Mouse (Mus musculus) midbrain, postnatal 0 days (tissue): ENCODE data around the gene Gm17087. TPM values are rescaled to one million over a fixed set of nuclear protein-coding genes. Genes with fewer than 3 reads are reported as not detected.
A peak's percentile ranks its signal among the peaks of the same experiment; 100 is the strongest.

ENCODE experiments used
- ATAC-seq: fragments of 200-750 bp; cut with Nextera tagmentation; 2 replicates; pipeline ENCODE4 v1.8.0; 2017; ENCODE audit warnings: moderate number of reproducible peaks, mild to moderate bottlenecking, moderate TSS enrichment, moderate library complexity; ENCODE audit not compliant: low FRiP score
- DNase-seq: peaks from one replicate; pipeline ENCODE4 v3.0.0-alpha.2; 2015; ENCODE audit warnings: low spot score
- H3K27ac ChIP-seq: fragments of 300-500 bp; sonication (generic); 2 replicates; pipeline ENCODE4 v1.5.1; 2014; ENCODE audit warnings: low read depth, mild to moderate bottlenecking, low read length, mixed read lengths
- H3K27me3 ChIP-seq: fragments of 300-500 bp; sonication (generic); 2 replicates; pipeline ENCODE4 v1.6.1; 2014; ENCODE audit warnings: low read length, control low read depth, mixed read lengths; ENCODE audit not compliant: insufficient read depth
- H3K36me3 ChIP-seq: fragments of 300-500 bp; sonication (generic); 2 replicates; pipeline ENCODE4 v1.6.1; 2014; ENCODE audit warnings: low read length, control low read depth, mixed read lengths; ENCODE audit not compliant: insufficient read depth
- H3K4me1 ChIP-seq: fragments of 300-500 bp; sonication (generic); 2 replicates; pipeline ENCODE4 v1.6.1; 2014; ENCODE audit warnings: mild to moderate bottlenecking, control low read depth, antibody characterized with exemption, low read length, mixed read lengths; ENCODE audit not compliant: insufficient read depth
- H3K4me2 ChIP-seq: fragments of 300-500 bp; sonication (generic); 2 replicates; pipeline ENCODE4 v1.6.1; 2014; ENCODE audit warnings: low read depth, mild to moderate bottlenecking, low read length, mixed read lengths; ENCODE audit not compliant: poor library complexity, severe bottlenecking
- H3K4me3 ChIP-seq: fragments of 300-500 bp; sonication (generic); 2 replicates; pipeline ENCODE4 v1.5.1; 2014; ENCODE audit warnings: low read depth, mild to moderate bottlenecking, low read length, moderate library complexity
- H3K9ac ChIP-seq: fragments of 300-500 bp; sonication (generic); replicated peaks from 2 replicates; pipeline ENCODE4 v1.6.1; 2014; ENCODE audit warnings: mild to moderate bottlenecking, low read length, moderate library complexity, mixed read lengths; ENCODE audit not compliant: poor library complexity, severe bottlenecking
- H3K9me3 ChIP-seq: fragments of 300-500 bp; sonication (generic); 2 replicates; pipeline ENCODE4 v1.6.1; 2016; ENCODE audit warnings: low read length, control low read depth
- CTCF ChIP-seq: IDR thresholded peaks from 2 replicates; pipeline ENCODE4 v1.5.1; 2016; ENCODE audit warnings: antibody characterized with exemption, mild to moderate bottlenecking
- WGBS: fragments of 180-500 bp; shearing (Covaris S2); extraction: QIAGEN DNeasy Blood & Tissue Kit; methylation state at CpG from one replicate; pipeline ENCODE4 v1.1.7; 2014; 5-methylcytosine and 5-hydroxymethylcytosine counted together
- polyA plus RNA-seq: library from polyadenylated mRNA; unstranded; fragments of >200 nt; fragmentation: Nextera tagmentation; extraction: Ambion mirVana; gene quantifications from 2 replicates; pipeline ENCODE4 v1.2.1, GENCODE M21; 2015
- total RNA-seq: library from RNA; depleted of rRNA; stranded (reverse); fragments of >200 nt; gene quantifications from 2 replicates; pipeline ENCODE4 v1.2.3, GENCODE M21; 2014

Gm17087 gene
- total and polyA plus RNA-seq, 2 experiments from 2014 or later, result not detected

GRCm38 (mm10) chr17:8597790-8598189 lies 31.0 kb upstream of the Gm17087 start:
- WGBS, result 7% methylated on average over 7 of the region's 7 CpGs
- Histone ChIP-seq H3K4me3 (no peak overlapping the region), H3K27me3 (no peaks in the 10 kb centered on the region), H3K27ac (no peak overlapping the region), H3K36me3 (no peaks in the 10 kb centered on the region), H3K4me1 (no peaks in the 10 kb centered on the region), H3K9me3 (no peaks in the 10 kb centered on the region), H3K9ac (no peak overlapping the region), H3K4me2 (no peak overlapping the region)
- peak; percentile 98 for TF ChIP-seq CTCF
- peak; percentile 66; the same call in 1 of the 2 replicates for ATAC-seq
- DNase-seq, result peak; percentile 84

GRCm38 (mm10) chr17:8592427-8593277 lies 25.9 kb upstream of the Gm17087 start:
- WGBS, result 16% methylated on average over 22 of the region's 22 CpGs
- H3K9me3 ChIP-seq, result no peaks in the 10 kb centered on the region
- no peak overlapping the region for H3K9ac ChIP-seq

DNA sequence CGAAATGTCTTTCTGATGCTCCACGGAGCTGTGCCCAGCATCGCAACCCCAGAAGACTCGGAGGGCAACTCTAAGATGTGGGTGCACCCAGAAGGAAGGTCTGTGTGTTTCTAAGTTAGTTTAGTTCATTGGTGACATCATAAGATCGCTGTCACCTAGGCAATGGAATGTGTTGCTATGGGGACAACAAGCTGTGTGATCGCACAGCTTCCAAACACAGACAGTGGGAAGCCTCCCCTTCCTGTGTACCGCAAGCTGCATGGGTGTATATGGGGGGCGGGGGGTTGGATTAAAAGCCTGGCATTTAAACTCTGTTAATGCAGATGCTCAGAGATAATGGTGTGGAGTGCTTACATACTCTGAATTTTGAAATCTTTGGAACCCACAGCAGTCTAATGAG lies 14.8 kb upstream of the Gm17087 start:
- 52% methylated on average over 8 of the region's 8 CpGs for WGBS
- no peak for TF ChIP-seq CTCF
- Histone ChIP-seq H3K27ac (no peak overlapping the region), H3K9ac (no peak overlapping the region), H3K4me1 (peaks cover 4% of the 10 kb centered on the region; the same call in 1 of the 2 replicates), H3K4me3 (no peak overlapping the region), H3K27me3 (no peaks in the 10 kb centered on the region), H3K36me3 (no peaks in the 10 kb centered on the region), H3K9me3 (no peaks in the 10 kb centered on the region), H3K4me2 (no peak overlapping the region)
- ATAC-seq (0 out of 2 replicates have a peak, but pooled peaks have one; percentile 58), DNase-seq (peak; percentile 40)

More at GRCm38 (mm10) chr17:8592427-8593277, 25.9 kb upstream of the Gm17087 start:
- ATAC-seq (peak; percentile 81), DNase-seq (peak; percentile 79)
- peak overlapping the region; percentile 19; the same call in 1 of the 2 replicates for H3K4me3 ChIP-seq
- no peaks in the 10 kb centered on the region for H3K36me3 ChIP-seq
- peak; percentile 98 for TF ChIP-seq CTCF
- H3K27me3 ChIP-seq, result no peaks in the 10 kb centered on the region
- no peaks in the 10 kb centered on the region for H3K4me1 ChIP-seq
- H3K4me2 ChIP-seq, result peak overlapping the region; percentile 46
- H3K27ac ChIP-seq, result no peak overlapping the region

- WGBS, result 68% methylated on average over 3 of the region's 3 CpGs
- H3K9me3 ChIP-seq, result no peaks in the 10 kb centered on the region
- H3K4me1 ChIP-seq, result peaks cover 4% of the 10 kb centered on the region; the same call in 1 of the 2 replicates
- no peaks in the 10 kb centered on the region for H3K27me3 ChIP-seq
- peak; percentile 64 for TF ChIP-seq CTCF
- ATAC-seq (no peak), DNase-seq (peak; percentile 24)
- no peak overlapping the region for H3K27ac ChIP-seq
- no peak overlapping the region for H3K4me3 ChIP-seq
- no peak overlapping the region for H3K9ac ChIP-seq
- H3K36me3 ChIP-seq, result no peaks in the 10 kb centered on the region
- H3K4me2 ChIP-seq, result no peak overlapping the region
Measured at GRCm38 (mm10) chr17:8580360-8580759, 13.6 kb upstream of the Gm17087 start.

GRCm38 (mm10) chr17:8573542-8574260 lies 7.0 kb upstream of the Gm17087 start:
- H3K36me3 ChIP-seq, result no peaks in the 10 kb centered on the region
- no peak for TF ChIP-seq CTCF
- no peak overlapping the region for H3K4me2 ChIP-seq
- no peak for ATAC-seq
- H3K4me1 ChIP-seq, result no peaks in the 10 kb centered on the region
- H3K9ac ChIP-seq, result no peak overlapping the region
- no peaks in the 10 kb centered on the region for H3K27me3 ChIP-seq
- WGBS, result 72% methylated on average over 8 of the region's 8 CpGs
- no peaks in the 10 kb centered on the region for H3K9me3 ChIP-seq
- DNase-seq, result no peak
- no peak overlapping the region for H3K27ac ChIP-seq
- no peak overlapping the region for H3K4me3 ChIP-seq

- no peak overlapping the region for H3K27ac ChIP-seq
- 83% methylated on average over 1 of the region's 1 CpGs for WGBS
- no peak for ATAC-seq
Measured at GRCm38 (mm10) chr17:8562886-8563280, 3.9 kb downstream of the Gm17087 start.

More at GRCm38 (mm10) chr17:8562886-8563280, 3.9 kb downstream of the Gm17087 start:
- H3K9ac ChIP-seq, result no peak overlapping the region
- H3K27me3 ChIP-seq, result no peaks in the 10 kb centered on the region
- H3K4me3 ChIP-seq, result no peak overlapping the region
- no peak overlapping the region for H3K4me2 ChIP-seq
- no peaks in the 10 kb centered on the region for H3K4me1 ChIP-seq
- no peak for DNase-seq
- no peaks in the 10 kb centered on the region for H3K9me3 ChIP-seq
- TF ChIP-seq CTCF, result no peak
- no peaks in the 10 kb centered on the region for H3K36me3 ChIP-seq
